Mouse (Mus musculus): ENCODE data around the gene Gm21256. TPM values are rescaled to one million over a fixed set of nuclear protein-coding genes. Genes with fewer than 3 reads are reported as not detected.
"Not testable (repeated sequence)": the region's sequence is repeated elsewhere in the genome, so short reads cannot be mapped to it uniquely, and the experiment has no call there.

The Gm21256 gene
- not detected in 2 replicates for polyA plus RNA-seq (2015; fragmentation: Nextera tagmentation; extraction: Ambion mirVana)

GRCm38 (mm10) chrY:47450660-47451059, at the start of gene Gm21256:
Gm21256 (plus strand) TSS chrY:47450960.
- H3K4me1 ChIP-seq (replicated peaks; ENCODE audit: insufficient read depth, low read length); H3K9ac ChIP-seq (ENCODE audit: low read depth, low read length); H3K4me2 ChIP-seq (ENCODE audit: low read length); ATAC-seq (replicated peaks; ENCODE audit: low FRiP score, low read depth); H3K36me3 ChIP-seq (ENCODE audit: insufficient read depth, low read length); H3K27ac ChIP-seq; H3K27me3 ChIP-seq (ENCODE audit: insufficient read depth, low read length); H3K4me3 ChIP-seq (replicated peaks; ENCODE audit: low read depth, low read length); H3K9me3 ChIP-seq (replicated peaks; ENCODE audit: low read length); DNase-seq (ENCODE audit: low spot score): not testable (repeated sequence)
- no CpG with 5 or more reads among the region's 7 CpGs for WGBS

Other genes with a start within 250 kb of the Gm21256 start
- gene Gm21170, start 240.1 kb downstream of the Gm21256 start, polyA plus RNA-seq (2015; fragmentation: Nextera tagmentation; extraction: Ambion mirVana) = not detected in 2 replicates

Data from kidney, postnatal 0 days (tissue).